20 mouse cellular contexts compared by ENCODE assay signal in the genomic region with DNA sequence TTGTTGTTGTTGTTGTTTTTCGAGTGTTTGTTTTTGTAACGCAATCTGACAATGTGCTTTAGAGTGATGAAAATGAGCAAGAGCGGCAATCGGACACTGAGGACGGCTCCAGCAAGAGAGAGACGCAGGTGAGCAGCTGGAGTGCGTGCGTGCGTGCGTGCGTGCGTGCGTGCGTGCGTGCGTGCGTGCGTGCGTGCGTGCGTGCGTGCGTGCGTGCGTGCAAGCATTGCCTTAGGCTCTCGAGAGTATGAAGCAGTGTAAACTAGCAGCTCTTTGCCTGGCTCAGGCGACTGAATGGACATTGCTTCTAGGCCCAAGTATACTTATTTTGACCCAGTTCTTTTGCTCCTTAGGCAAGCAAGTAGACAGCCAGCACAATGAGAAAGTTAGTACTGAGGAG.
A peak's percentile ranks its signal among the peaks of the same experiment; 100 is the strongest.
DNase-seq lines count a peak whose midpoint lies in the region; TF ChIP-seq lines count a peak whose summit lies in the region.
"Had no signal": no experiment of that assay in that cellular context is flagged by ENCODE, and none has a peak within 500 bp of the region (broad histone marks: within the 10 kb centered on the region; RNA-seq: fewer than 3 reads in every experiment).

No protein-coding gene starts in this region.

- DNase-seq in A20 (ENCODE audit: low read depth, low spot score) = peak; percentile 24
- no peak for DNase-seq in ES-E14 (ENCODE audit: low read depth, low spot score)
- peak; percentile 71 for DNase-seq in ZHBTc4 (ENCODE audit: low read depth, low spot score)
- DNase-seq in cerebellum, postnatal 4 days (ENCODE audit: low spot score in 2 of 2) = no peak
- no peak for DNase-seq in ovary, adult 18-20 months (ENCODE audit: low spot score)
- DNase-seq in heart, adult 11 months = no peak
- DNase-seq: adrenal gland, adult 2 months; adrenal gland, postnatal 10 days; adrenal gland, postnatal 25 days; cerebellum, adult 11-12 months; cerebellum, adult 2 months; cerebellum, adult 9-10 months; cerebellum, postnatal 10 days; cerebellum, postnatal 36 days; forebrain, postnatal 0 days had no signal

- no peak for TF ChIP-seq EP300 in ES-Bruce4 (IDR thresholded peaks at IDR 0.05; ENCODE audit: insufficient read depth, low read depth, low read length)

- H3K36me3 ChIP-seq in ES-Bruce4 (ENCODE audit: control insufficient read depth, insufficient read depth, low read length, poor library complexity, severe bottlenecking) (peaks cover 22% of the 10 kb centered on the region), ES-E14 (ENCODE audit: control insufficient read depth, insufficient read depth, low read length, poor library complexity, severe bottlenecking) (peaks cover 22% of the 10 kb centered on the region)

- no peaks in the 10 kb centered on the region for H3K27me3 ChIP-seq in ES-Bruce4 (ENCODE audit: control insufficient read depth, insufficient read depth, low read length, poor library complexity, severe bottlenecking)
- H3K27me3 ChIP-seq: embryonic facial prominence, embryonic 12.5 days; forebrain, embryonic 13.5 days; forebrain, embryonic 15.5 days had no signal

- no peak overlapping the region; the same call in 1 of the 2 replicates for H3K9ac ChIP-seq in ES-Bruce4 (ENCODE audit: low read depth, poor library complexity, severe bottlenecking)
- H3K9ac ChIP-seq in ES-E14 (ENCODE audit: insufficient read depth, low read depth, low read length, poor library complexity, severe bottlenecking) = peak overlapping the region; percentile 5; the same call in 1 of the 2 replicates
- H3K9ac ChIP-seq: embryonic facial prominence, embryonic 12.5 days; forebrain, embryonic 13.5 days; forebrain, embryonic 15.5 days; forebrain, postnatal 0 days had no signal

- in situ Hi-C loops in ES-E14 (cut with MboI; ENCODE audit: low sequenced_read_pairs in 2 of 2, unreplicated experiment in 2 of 2) = no loop called here

- no peak for TF ChIP-seq POLR2A in ES-Bruce4 (IDR thresholded peaks at IDR 0.05; ENCODE audit: insufficient read depth, low read length)

- H3K4me3 ChIP-seq in ES-Bruce4 (ENCODE audit: low read depth, low read length) = 0 out of 2 replicates have a peak overlapping the region, but pooled peaks have one; percentile 4
- peak overlapping the region in 1 of 2 experiments; percentile 28; a peak in 1 of 4 replicates for H3K4me3 ChIP-seq in ES-E14 (ENCODE audit: insufficient read depth in 1 of 2, low read depth in 1 of 2, low read length in 2 of 2, poor library complexity in 1 of 2, severe bottlenecking in 1 of 2)
- H3K4me3 ChIP-seq: embryonic facial prominence, embryonic 10.5 days; embryonic facial prominence, embryonic 12.5 days; forebrain, embryonic 13.5 days; forebrain, embryonic 15.5 days had no signal

- H3K27ac ChIP-seq in ES-Bruce4 (ENCODE audit: insufficient read depth, low read length) (no peak overlapping the region), ES-E14 (ENCODE audit: insufficient read depth, low read depth, low read length, poor library complexity, severe bottlenecking) (no peak overlapping the region; the same call in 1 of the 2 replicates)
- H3K27ac ChIP-seq: embryonic facial prominence, embryonic 10.5 days; embryonic facial prominence, embryonic 12.5 days; forebrain, embryonic 13.5 days; forebrain, embryonic 15.5 days had no signal

- no peak for TF ChIP-seq CTCF in ES-Bruce4 (IDR thresholded peaks at IDR 0.05; ENCODE audit: low read depth, low read length)

- H3K4me1 ChIP-seq in ES-Bruce4 (ENCODE audit: control insufficient read depth, insufficient read depth, low read length) (no peaks in the 10 kb centered on the region), ES-E14 (ENCODE audit: control insufficient read depth in 2 of 2, insufficient read depth in 2 of 2, low read length in 2 of 2, poor library complexity in 1 of 2) (peaks cover 0 to 2% of the 10 kb centered on the region in 2 experiments; a peak in 1 of 4 replicates)
- H3K4me1 ChIP-seq: embryonic facial prominence, embryonic 10.5 days; embryonic facial prominence, embryonic 12.5 days; forebrain, embryonic 15.5 days had no signal

- no peaks in the 10 kb centered on the region for H3K9me3 ChIP-seq in ES-Bruce4 (replicated peaks; ENCODE audit: control insufficient read depth, insufficient read depth, low read length, poor library complexity, severe bottlenecking)
- H3K9me3 ChIP-seq in ES-E14 (ENCODE audit: control insufficient read depth, insufficient read depth, low read depth, low read length) = no peaks in the 10 kb centered on the region
- H3K9me3 ChIP-seq: embryonic facial prominence, embryonic 10.5 days; embryonic facial prominence, embryonic 12.5 days; forebrain, embryonic 13.5 days; forebrain, embryonic 15.5 days had no signal

TF ChIP-seq in ES-E14, 5 proteins besides CTCF, POLR2A, EP300 and RAD21:
- no peak for TF ChIP-seq CHD2 (IDR thresholded peaks at IDR 0.05; ENCODE audit: low read depth, low read length)
- TF ChIP-seq HCFC1 (IDR thresholded peaks at IDR 0.05; ENCODE audit: borderline replicate concordance, insufficient read depth, low read length) = no peak
- TF ChIP-seq MAFK (IDR thresholded peaks at IDR 0.05; ENCODE audit: insufficient read depth, low read depth, low read length) = no peak
- TF ChIP-seq ZNF384 (IDR thresholded peaks at IDR 0.05; ENCODE audit: low read depth, low read length) = no peak
- no peak for TF ChIP-seq ZC3H11A (IDR thresholded peaks at IDR 0.05; ENCODE audit: borderline replicate concordance, low read depth, low read length)

Comparison
In these comparisons a context has a peak if more than half of its experiments do, and no peak if none do; other contexts are left out.
1. DNase-seq: peak in A20 (single experiment) and ZHBTc4 (single experiment); none in ES-E14 (single experiment), cerebellum, postnatal 4 days (0 of 2), ovary, adult 18-20 months (single experiment) and heart, adult 11 months (single experiment).